ENCODE assay signal across 14 mouse cellular contexts in the genomic region with DNA sequence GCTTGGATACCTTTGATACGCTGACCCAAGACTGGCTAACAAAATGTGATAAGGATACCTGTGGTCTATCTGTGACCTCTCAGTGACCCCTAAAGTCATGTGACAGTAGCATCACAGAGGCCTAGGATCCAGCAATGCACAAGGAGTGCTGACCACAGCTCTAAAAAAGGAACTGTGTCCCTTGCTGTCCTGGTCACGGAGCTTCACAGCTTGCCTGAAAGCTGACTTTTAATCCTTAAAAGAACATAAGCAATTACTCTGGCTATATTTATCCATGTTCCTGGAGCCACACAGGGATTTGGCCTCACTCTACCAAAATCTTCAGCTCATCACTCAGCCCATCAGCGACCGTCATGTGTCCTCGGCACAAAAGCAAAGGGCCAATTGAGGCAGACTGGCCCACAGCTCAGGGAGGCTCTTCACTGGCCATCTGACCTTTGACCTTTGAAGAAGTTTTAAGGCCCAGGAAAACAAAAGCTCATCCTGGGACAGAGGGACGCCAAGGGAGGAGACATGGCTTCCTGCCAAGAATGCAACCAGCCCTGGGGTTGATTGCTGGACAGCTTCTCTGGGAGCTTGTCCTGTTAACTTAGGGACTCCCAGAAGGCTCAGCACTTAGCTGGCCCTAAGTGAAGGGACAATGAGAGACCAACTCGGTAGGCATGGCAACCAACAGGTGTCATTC. TPM values are rescaled to one million over a fixed set of nuclear protein-coding genes. Genes with fewer than 3 reads are reported as not detected.
A peak's percentile ranks its signal among the peaks of the same experiment; 100 is the strongest.
DNase-seq lines count a peak whose midpoint lies in the region; ATAC-seq and TF ChIP-seq lines count a peak whose summit lies in the region.
"Had no signal": no experiment of that assay in that cellular context is flagged by ENCODE, and none has a peak within 500 bp of the region (broad histone marks: within the 10 kb centered on the region; RNA-seq: fewer than 3 reads in every experiment).

No protein-coding gene starts in this region.

- DNase-seq in heart, adult 11 months: peak; percentile 94
- no peak for DNase-seq in heart, adult 8-10 months (ENCODE audit: low spot score)
- peak; percentile 10 for DNase-seq in 3T3-L1 (ENCODE audit: low read depth, low spot score)
- DNase-seq in adrenal gland, postnatal 25 days: peak; percentile 16
- peak; percentile 69 for DNase-seq in kidney, postnatal 10 days
- no peak for DNase-seq in left cerebral cortex, adult 11 months (ENCODE audit: low spot score)
- DNase-seq: gastrocnemius, postnatal 14 days; liver, embryonic 13.5 days had no signal

- peaks cover 6% of the 10 kb centered on the region for H3K4me1 ChIP-seq in intestine, postnatal 0 days (replicated peaks; ENCODE audit: control insufficient read depth, insufficient read depth, low read length)
- H3K4me1 ChIP-seq in forebrain, embryonic 16.5 days (replicated peaks; ENCODE audit: control insufficient read depth, insufficient read depth, low read length): no peaks in the 10 kb centered on the region

- no peaks in the 10 kb centered on the region for H3K9me3 ChIP-seq in intestine, postnatal 0 days (ENCODE audit: control insufficient read depth)
- H3K9me3 ChIP-seq in forebrain, embryonic 16.5 days (ENCODE audit: control insufficient read depth, low read length): no peaks in the 10 kb centered on the region
- H3K9me3 ChIP-seq: embryonic facial prominence, embryonic 12.5 days; forebrain, embryonic 12.5 days; liver, embryonic 13.5 days; megakaryocyte, embryonic 14.5 days had no signal

- H3K4me2 ChIP-seq in intestine, postnatal 0 days (replicated peaks; ENCODE audit: low read depth): no peak overlapping the region
- H3K4me2 ChIP-seq in forebrain, embryonic 16.5 days (ENCODE audit: low read length): no peak overlapping the region
- H3K4me2 ChIP-seq: embryonic facial prominence, embryonic 12.5 days; forebrain, embryonic 12.5 days; liver, embryonic 13.5 days had no signal

- no peaks in the 10 kb centered on the region for H3K36me3 ChIP-seq in intestine, postnatal 0 days (ENCODE audit: control insufficient read depth, insufficient read depth)
- no peaks in the 10 kb centered on the region for H3K36me3 ChIP-seq in forebrain, embryonic 16.5 days (ENCODE audit: control insufficient read depth, insufficient read depth)
- H3K36me3 ChIP-seq: embryonic facial prominence, embryonic 12.5 days; forebrain, embryonic 12.5 days; liver, embryonic 13.5 days had no signal

- no peak for ATAC-seq in intestine, postnatal 0 days
- ATAC-seq in forebrain, embryonic 16.5 days: no peak
- ATAC-seq: CD4-positive, CD25-positive, alpha-beta regulatory T cell, adult 4 months had no signal

- 71% methylated on average over 7 of the region's 7 CpGs for WGBS in intestine, postnatal 0 days
- WGBS in forebrain, embryonic 16.5 days: 64% methylated on average over 7 of the region's 7 CpGs

- no peak for TF ChIP-seq CTCF in intestine, postnatal 0 days (IDR thresholded peaks at IDR 0.05; ENCODE audit: low read depth)

- no peaks in the 10 kb centered on the region for H3K27me3 ChIP-seq in intestine, postnatal 0 days (replicated peaks; ENCODE audit: control insufficient read depth, insufficient read depth, low read length)
- H3K27me3 ChIP-seq in forebrain, embryonic 16.5 days (replicated peaks; ENCODE audit: control insufficient read depth, insufficient read depth, low read length): no peaks in the 10 kb centered on the region
- H3K27me3 ChIP-seq: embryonic facial prominence, embryonic 12.5 days; forebrain, embryonic 12.5 days; liver, embryonic 13.5 days; megakaryocyte, embryonic 14.5 days had no signal

- no peak overlapping the region for H3K27ac ChIP-seq in intestine, postnatal 0 days (ENCODE audit: low read depth, low read length)
- H3K27ac ChIP-seq in forebrain, embryonic 16.5 days (ENCODE audit: low read length): no peak overlapping the region
- H3K27ac ChIP-seq: embryonic facial prominence, embryonic 12.5 days; forebrain, embryonic 12.5 days; liver, embryonic 13.5 days had no signal

- H3K4me3 ChIP-seq in intestine, postnatal 0 days (ENCODE audit: low read depth, low read length): no peak overlapping the region
- no peak overlapping the region for H3K4me3 ChIP-seq in forebrain, embryonic 16.5 days (replicated peaks; ENCODE audit: low read length)
- H3K4me3 ChIP-seq: embryonic facial prominence, embryonic 12.5 days; forebrain, embryonic 12.5 days; liver, embryonic 13.5 days; megakaryocyte, embryonic 14.5 days had no signal

- no peak overlapping the region for H3K9ac ChIP-seq in intestine, postnatal 0 days (ENCODE audit: low read depth, low read length)
- no peak overlapping the region for H3K9ac ChIP-seq in forebrain, embryonic 16.5 days (replicated peaks; ENCODE audit: low read depth, low read length)
- H3K9ac ChIP-seq: embryonic facial prominence, embryonic 12.5 days; forebrain, embryonic 12.5 days; liver, embryonic 13.5 days had no signal

RNA-seq across cellular contexts. Expression of a gene that starts 3.5 kb away (rescaled TPM):
- total RNA-seq in heart, adult 8-10 months (2022): 10 to 100 TPM; 12.7 to 15.6 (median 14.4) TPM
- total RNA-seq in adrenal gland, postnatal 25 days (2021): 6.0 and 9.1 TPM in 2 replicates
- polyA plus RNA-seq in intestine, postnatal 0 days (2015; fragmentation: Nextera tagmentation; extraction: Ambion mirVana): 6.7 and 9.6 TPM in 2 replicates
- 0.60 and 1.3 TPM in 2 replicates for polyA plus RNA-seq in forebrain, embryonic 16.5 days (2015; fragmentation: Nextera tagmentation; extraction: Ambion mirVana)

RNA-seq across cellular contexts. Expression of a gene that starts 43.0 kb away (rescaled TPM):
- total RNA-seq in heart, adult 8-10 months (2022): 10 to 100 TPM; 11.3 to 18.2 (median 12.9) TPM
- 48.6 and 53.9 TPM in 2 replicates for total RNA-seq in adrenal gland, postnatal 25 days (2021)
- 23.2 and 30.8 TPM in 2 replicates for polyA plus RNA-seq in intestine, postnatal 0 days (2015; fragmentation: Nextera tagmentation; extraction: Ambion mirVana)
- polyA plus RNA-seq in forebrain, embryonic 16.5 days (2015; fragmentation: Nextera tagmentation; extraction: Ambion mirVana): 87.0 and 93.8 TPM in 2 replicates

Comparison
In these comparisons a context has a peak if more than half of its experiments do, and no peak if none do; other contexts are left out.
1. DNase-seq: peak in heart, adult 11 months (single experiment), 3T3-L1 (single experiment), adrenal gland, postnatal 25 days (single experiment) and kidney, postnatal 10 days (single experiment); none in heart, adult 8-10 months (single experiment) and left cerebral cortex, adult 11 months (single experiment).